Mouse (Mus musculus) retina, embryonic 14.5 days (tissue): ENCODE data around the gene Mtmr10.

ENCODE experiments used
- DNase-seq: peaks from one replicate; pipeline ENCODE4 v3.0.0-alpha.2; 2015; ENCODE audit warnings: low spot score

Mtmr10 gene

DNA sequence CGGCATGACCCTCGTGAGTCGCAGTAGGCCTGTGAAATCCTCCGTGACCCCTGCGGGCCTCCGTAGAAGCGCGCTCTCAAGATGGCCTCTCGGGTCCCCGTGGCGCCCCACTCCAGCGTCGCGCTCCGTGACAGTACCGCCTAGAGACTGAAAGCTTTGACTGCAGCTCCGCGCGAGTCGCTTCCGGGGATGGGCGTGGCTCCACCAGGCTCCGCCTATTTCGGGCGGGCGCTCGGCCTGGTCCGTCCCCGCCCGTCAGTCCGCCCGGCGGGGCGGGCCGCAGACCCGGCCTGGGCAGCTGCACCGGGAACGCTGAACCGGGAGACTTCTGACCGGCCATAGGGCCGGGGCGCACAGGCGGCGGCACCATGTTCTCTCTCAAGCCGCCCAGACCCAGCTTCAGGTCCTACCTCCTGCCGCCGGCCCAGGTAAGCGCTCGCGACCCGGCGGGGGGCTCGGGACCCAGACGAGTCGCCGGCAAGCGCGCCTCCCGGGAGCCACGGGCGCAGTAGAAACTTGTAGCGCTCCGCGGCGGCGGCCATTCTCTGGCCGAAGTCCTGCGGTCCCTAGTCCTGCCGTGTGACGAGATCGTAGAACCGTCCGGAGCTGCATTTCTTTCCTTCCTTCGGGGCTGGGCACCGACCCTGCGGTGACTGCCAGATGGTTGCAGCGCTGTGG, at the start of gene Mtmr10:
Gene Mtmr10 (plus strand): TSS at position 240 of the 678 bp plus-strand sequence.
- peak; percentile 99 for DNase-seq

DNA sequence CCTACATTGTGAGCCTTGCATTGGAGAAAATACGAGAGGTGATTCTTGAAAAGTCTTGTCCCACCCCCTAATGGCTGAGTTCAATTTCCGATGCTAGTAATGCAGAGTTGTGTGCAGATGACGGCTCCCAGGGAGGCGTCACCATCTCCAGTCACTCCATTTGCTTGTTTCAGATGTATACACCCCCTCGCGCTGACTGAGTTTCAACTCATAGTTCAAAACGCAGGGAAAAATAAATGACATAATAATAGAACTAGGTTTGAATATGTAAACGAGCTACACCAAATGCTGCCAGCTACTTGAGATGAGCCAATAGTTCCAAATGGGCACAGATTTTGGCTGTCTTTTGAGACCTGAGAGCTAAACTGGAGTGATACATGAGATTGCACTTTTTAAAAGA, 49.7 kb upstream of the Mtmr10 start:
- no peak for DNase-seq

DNA sequence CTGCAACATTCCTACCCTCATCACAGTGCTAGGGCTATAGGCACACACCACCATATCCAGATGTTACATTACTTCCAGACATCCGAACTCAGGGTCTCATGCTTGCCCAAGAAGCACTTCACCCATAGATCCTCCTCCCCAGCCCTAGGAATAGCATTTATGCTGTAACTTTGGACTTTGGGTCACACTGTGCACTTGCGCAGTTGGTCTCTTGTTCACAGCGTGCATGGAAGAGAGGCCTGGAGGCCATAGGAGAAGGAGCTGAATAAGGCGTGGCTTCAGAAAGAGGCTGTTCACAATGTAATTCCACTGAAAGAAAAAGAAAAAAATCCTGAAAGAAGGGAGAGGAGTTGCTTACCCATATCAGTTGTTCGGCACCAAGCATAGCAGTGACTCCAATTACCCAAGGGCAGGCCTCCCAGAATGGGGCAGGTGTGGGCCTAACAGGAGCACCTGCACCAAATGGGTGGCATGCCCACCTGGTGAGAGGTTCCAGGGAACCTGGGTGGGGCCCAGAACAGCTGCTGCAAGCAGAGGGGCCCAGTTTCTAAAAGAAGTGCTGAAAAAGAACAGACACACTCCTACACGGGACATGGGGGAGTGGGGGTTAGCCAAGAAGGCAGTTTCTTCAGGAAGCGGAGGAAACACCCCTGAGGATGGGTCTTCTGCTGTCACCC, 48.9 kb upstream of the Mtmr10 start:
- no peak for DNase-seq

DNA sequence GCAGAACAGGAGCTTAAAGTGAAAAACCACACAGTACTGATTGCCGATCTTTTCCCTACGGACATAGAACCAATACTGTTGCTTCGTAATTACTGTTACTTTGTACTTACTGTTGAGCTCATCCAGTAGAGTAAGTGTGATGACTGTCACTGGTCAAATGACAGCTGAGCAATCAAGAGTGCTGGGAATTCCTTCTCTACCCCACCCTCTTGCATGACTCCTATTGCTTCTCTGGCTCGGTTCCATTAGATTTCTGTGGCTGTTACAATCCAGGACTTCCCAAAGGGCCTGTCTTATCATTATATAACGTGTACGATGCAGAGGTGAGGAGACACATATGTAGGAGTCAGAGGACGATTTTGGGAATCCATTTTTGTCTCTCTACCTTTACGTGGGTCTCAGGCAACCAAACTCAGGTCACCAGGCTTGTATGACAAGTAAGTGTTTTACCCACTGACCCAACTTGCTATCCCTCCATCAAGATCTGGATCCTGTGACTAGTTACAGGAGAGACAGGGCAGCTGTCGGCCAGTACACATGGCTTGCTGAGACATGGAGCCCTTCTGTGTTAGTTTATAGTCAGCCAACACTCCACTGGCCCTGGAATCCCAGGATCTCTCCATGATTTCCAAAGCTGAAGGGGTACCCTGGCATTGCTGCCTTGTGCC, 48.2 kb upstream of the Mtmr10 start:
- DNase-seq = no peak

DNA sequence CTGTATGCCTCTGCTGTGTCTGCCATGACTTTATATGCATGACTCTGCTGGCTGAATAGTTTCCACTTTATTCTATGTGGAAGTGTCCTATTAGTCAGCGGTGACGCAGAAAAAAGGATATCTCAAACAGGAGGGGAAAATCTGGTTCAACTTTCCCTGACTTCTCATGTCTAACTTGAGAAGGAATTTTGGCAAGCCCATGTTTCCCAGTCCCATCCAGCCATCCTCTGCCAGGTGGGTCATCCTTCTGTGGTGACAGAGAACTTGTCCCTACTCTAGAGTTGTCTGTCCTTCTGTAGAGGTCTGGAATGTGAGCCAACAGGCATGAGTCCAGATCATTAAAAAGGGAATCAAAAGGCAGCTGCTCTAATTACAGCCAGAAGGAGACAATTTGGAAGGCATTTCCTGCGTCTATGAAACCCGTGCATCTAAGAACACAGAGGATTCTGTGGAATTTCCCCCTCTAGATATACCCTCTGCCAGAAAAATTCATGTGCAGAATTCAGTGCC, 47.6 kb upstream of the Mtmr10 start:
- no peak for DNase-seq

DNA sequence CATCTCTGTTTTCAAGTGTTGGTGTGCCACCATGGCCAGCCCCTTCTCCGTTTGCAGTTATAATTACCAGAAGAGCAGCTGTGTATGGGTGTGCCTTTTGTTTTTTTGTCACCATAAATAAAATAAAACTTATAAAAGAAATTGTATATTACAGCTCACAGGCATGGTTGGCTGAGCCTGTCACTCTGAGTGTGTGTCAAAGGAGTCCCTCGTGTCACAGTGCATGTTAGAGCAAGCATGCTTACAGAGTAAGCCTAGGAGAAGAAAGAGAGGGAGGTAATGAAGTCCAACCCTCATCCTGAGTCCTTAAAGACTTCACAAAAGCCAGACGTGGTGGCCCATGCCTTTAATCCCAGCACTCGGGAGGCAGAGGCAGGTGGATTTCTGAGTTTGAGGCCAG, 45.0 kb upstream of the Mtmr10 start:
- peak; percentile 42 for DNase-seq

DNA sequence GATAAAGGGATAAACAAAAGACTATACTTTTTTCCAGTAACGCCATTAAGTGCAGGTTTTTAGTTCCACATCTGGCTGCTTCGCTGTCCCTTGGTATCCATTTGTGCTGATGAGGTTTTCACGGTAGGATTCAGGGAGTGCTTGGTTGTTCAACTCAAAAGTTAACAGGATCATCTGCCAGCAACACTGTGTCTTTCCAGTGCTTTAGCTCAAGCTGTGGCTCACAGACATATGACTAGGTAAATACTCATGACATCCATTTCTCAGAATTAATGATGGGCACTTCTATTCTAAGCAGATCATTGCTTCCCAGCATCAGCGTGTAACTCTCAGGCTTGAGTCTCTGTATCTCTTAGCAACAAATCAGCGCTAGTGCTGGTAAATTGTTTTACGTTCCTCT, 43.1 kb upstream of the Mtmr10 start:
- no peak for DNase-seq

DNA sequence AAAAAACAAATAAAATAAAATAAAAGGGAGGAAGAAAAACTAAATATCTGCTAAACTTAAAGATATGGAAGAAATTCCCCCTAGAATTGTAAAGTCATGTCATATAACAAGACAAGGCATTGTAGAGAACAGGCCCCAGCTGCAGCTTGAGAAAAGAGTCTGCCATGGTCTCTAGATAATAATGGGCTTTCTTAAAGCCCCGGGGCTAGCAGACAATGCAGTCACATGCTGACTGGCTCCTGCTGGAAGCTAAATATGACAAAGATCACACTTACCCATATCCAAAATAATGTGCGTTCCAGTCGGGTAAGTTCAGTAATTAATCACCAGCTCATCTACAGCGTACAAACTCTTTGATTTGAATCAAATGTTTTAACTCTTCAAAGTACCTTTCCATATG, 40.7 kb upstream of the Mtmr10 start:
- no peak for DNase-seq

DNA sequence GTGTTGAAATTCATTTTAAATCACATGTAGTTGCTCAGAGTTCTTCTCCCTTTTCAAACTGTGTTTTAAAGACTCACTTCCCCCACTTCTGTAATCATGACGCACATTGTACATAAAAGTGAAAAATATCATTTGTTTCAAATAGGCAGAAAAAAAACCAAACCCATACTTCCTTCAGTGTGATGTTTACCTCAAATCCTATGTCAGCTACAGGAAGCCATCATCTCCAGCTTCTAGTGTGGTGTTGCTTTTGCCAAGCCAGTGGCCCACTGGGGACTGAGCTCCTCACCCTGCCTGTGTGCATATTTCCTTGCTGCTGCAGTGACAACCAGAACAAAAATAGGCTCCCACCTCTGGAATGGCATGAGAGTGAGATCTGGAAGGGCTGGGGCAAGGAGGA, 39.1 kb upstream of the Mtmr10 start:
- DNase-seq = no peak

DNA sequence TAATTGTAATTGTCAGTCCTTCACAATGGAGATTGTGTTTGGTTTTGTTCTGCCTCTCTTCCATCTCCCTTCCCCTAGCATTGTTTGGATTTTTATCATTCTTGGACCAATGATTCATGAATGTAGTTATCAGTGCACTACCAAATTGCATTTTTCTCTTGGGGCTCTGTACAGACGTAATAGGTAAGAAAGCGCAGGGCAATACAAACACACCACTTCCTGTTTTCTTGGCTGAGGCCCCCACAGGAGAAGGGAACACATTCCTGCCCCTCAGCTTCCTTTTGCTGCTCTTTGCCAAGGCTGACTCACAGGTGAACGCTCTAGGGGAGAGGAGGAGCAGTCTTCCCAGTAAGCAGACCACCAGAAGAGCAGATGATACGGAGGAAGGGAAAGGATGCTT, 37.7 kb upstream of the Mtmr10 start:
- DNase-seq = no peak

DNA sequence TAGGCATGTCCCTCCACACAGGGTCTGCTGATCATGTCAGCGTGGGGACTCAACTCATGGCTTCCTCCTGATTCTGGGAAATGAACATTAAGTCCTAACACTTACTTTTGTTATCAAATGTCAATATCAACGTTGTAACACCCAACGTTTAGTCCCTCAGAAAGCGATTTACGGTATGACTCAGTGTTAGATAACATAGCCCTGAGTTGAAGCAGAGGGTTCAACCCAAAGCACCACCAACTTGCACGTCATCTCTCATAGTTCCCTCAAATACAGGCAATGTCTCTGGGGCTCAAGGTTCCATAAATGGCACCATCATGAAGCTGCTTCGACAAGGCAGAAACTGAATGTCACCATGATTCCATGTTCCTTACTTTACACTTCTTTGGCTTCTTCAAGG, 37.0 kb upstream of the Mtmr10 start:
- no peak for DNase-seq

DNA sequence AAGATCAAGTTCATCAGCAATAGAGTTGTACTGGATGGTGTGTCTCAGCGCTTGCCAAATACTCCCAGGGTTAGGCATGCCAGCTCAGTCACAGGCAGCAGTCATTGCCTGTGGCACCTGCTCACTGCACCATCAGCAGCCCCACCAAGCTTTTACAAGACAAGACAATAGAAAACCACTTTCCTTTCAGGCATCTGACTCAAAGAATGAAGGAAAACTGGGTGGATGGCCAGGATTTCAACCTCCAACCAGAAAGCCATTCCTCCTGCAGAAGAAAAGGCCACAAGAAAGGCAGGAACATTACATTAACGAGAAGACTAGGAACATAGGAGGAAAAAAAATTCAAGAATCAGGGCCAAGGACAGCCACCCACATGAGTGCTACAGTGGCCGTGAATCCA, 33.7 kb upstream of the Mtmr10 start:
- DNase-seq = no peak

DNA sequence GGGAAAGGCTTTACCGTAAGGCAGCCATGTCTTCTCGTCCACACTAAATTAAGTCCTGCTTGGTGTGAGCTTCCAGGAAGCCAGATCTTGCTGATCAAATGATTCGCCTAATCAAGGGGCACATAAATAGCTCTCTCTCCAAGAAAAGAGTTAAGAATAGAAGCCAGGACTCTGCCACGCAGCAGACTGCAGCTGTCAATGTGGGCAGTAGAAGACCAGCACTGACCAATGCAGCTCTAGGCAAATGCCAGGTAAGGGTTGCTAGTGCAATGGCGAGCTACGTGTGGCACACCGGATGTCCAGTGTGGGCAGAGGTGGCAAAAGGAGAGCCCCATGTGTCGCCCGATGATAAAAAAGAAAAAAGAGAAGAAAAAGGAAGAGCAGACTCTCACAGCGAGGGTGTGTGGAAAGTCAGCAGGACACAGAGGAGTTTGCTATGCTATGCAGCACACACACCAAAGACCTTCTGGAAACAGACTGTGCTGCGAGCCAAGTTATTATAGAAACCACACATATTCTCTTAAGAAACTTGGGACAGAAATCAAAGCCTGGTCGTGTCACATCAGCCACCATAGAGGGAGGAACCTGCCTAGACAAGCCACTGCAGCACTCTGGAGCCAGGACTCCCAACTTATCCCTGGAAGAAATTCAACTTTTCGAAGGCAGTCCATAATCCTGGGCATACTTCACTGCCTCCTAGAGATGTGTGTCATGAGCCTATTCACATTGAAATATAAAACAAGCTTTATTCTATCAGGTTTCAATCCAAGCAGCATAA, 21.8 kb upstream of the Mtmr10 start:
- DNase-seq = no peak

DNA sequence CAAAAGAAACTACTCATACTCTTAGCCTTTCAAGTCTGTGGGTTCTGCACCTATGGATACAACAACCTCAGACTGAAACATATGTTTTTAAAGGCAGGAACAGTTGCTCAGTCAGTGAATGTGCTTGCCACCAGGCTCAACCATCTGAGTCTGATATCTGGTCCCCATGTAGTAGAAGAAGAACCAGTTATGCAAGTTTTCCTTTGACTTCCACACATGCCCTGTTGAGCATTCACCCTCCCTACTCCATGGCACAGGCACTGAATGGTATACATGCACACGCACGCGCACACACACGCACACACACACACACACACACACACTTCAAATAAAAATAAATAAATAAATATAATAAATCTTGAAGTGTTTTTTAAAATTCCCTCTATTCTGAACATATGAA, 20.9 kb upstream of the Mtmr10 start:
- DNase-seq = no peak

DNA sequence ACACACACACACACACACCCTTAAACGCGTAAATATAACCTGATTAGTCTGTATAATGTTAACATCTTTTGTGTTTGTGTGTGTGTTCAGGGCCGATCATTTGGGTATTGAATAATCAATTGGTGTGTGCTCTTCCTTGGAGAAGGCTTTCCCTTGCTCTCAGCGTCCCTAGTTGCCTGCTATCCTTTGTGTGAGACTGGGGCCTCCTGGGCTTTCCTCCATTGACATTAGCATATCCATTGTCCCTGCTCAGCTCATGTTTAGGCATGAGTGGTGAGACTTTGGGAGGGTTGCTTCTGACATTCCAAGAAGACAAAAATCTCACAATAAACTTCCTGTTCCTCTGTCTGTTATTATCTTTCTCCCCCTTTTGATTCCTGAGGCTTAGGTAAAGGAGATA, 15.5 kb upstream of the Mtmr10 start:
- DNase-seq = peak; percentile 32

DNA sequence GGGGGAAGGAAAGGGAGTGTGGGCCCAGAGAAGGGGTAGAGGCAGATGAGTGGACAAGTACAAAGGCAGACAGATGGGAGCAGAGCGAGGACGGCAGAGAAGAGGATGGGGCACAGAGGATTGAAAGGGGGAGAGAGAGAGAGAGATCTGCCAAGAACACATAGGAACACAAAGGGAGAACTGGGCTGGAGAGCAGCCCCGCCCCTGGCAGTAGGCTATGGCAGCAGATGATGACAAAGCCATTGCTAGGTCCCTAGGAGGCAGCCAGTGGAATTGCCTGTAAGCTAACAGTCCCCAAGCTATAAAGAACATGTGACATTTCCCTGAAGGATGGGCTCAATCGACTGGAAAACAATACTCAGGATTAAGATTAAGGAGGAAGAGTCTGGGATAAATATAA, 11.9 kb upstream of the Mtmr10 start:
- DNase-seq = no peak

DNA sequence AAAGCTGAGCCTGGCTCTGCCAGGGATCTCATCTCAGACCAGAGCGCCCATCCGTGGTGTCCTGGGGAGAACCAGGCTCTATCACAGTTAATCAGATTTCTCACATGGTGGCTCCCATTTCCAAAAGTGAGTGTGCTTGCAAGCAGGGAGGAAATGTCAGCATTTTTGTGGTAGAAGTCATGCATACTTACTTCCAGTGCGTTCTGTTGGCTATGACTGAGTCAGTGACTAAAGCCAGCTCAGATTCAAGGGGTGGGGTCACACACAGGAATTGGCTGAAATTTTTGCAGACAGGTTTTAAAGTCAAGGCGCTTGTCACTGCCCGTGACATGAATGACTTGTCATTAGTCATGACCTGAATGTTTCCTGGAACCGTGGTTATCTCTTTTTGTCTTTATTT, 10.5 kb upstream of the Mtmr10 start:
- no peak for DNase-seq

DNA sequence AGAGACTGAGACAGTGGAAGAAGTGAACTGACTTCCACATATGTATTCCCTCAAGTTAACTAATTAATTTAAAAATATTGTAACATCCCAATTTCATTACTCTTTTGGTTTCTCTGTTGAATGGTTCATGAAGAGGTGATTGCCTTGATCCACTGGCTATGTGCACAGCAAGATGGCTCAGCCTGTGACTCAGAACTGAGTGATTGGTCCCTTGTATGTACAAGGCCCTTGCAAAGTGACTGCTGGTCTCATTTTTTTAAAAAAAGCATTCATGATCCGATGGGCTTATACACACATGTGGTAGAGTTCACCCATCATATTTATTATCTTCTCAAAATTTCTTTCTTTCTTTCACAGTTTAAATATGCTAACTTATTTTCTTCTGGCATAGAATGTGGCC, 8.9 kb upstream of the Mtmr10 start:
- DNase-seq = no peak

DNA sequence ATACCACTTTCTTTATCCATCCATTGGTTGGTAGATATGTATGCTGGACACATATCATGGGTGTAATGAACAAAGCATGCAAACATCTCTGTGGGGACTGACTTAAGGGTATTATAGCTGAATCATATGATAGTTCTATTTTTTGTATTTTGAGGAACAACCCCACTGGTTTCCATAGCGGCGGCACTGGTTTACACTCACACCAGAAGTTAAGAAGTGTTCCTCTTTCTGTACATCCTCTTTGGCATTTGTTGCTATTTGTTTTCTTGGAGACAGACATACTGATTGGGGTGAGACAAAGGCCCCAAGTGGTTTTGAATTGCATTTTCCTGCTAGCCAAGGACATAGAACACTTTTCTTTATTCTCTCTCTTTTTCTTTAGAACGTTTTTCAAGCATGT, 7.9 kb upstream of the Mtmr10 start:
- DNase-seq = no peak

DNA sequence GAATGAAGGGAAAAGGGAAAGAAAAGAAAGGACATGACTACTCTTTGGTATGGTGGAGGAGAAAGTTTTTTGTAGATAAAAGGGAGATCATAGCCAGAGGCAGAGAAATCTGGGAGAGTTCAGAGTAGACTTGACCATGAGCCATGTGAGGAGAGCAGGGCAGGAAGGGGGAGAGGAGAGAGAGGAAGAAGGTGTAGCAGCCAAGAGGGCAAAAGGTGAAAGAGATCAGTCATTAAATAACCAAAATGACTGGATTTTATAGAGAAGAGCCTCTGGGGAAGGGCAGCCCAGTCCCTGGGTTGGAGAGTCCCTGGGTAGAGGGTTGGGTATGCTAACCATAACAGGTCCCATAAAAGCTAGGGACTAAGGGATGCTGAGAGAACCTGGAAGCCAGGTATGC, 887 bp upstream of the Mtmr10 start:
- no peak for DNase-seq

DNA sequence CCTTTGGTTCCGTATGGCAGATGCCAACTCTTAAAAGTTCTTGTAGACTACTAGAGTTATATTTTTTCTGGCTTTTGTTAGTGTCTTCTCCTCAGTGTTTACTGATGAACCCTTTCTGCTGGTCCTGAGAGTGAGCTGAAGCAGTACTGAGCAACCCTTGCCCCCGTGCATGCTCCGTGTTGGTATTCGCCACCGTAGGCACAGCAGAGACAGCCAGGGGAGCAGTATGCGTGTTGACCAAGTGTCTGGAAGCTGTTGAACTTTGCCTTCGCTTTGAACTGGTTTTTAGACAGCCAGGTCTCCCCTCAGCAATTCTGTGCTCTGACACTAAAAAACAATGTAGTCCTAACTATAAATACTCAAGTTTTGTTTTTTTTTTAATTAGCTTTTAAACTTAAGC, 2.0 kb downstream of the Mtmr10 start:
- no peak for DNase-seq

DNA sequence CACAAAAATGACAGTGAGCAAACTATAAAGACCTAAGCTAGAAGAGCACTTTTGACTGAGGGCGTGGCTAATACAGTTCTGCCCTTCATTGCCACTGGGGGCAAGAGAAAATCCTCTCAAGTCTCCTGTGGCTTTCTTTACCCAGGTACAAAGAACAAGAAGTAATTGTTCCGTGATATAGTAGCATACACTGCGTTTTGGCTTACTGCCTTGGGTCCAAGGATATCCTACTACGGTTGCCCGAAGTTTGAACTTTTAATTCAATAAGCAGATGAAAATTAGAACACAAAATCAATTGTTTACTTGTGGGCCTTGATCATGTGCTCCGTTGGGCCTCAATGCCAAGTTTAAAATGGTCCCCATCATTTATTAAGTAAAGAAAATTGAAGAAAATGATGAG, 3.0 kb downstream of the Mtmr10 start:
- no peak for DNase-seq

DNA sequence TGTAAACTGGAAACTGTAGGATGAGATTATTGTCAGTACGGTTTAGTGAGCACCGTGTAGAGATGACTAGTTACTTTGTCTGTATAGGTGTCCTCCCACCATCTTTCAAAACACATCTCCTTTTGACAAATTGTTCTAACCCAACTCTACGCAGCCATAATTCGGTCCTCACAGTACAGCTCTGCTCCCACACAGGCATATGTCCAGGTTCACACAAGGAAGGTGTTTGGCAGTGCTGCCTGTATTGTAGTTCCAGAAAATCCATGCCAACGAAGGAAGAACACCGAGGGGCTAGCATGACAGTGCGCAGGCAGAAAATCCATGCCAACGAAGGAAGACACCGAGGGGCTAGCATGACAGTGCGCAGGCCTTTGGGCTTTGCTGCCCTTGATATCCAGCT, 4.3 kb downstream of the Mtmr10 start:
- no peak for DNase-seq
